Mouse (Mus musculus) neural tube, embryonic 11.5 days (tissue): Measurements from ENCODE around the gene Tmem181a. TPM values are rescaled to one million over a fixed set of nuclear protein-coding genes. Genes with fewer than 3 reads are reported as not detected.
"Not testable (repeated sequence)": the region's sequence is repeated elsewhere in the genome, so short reads cannot be mapped to it uniquely, and the experiment has no call there.

Source experiments
- ATAC-seq: fragments of 200-750 bp; cut with Nextera tagmentation; 2 replicates; pipeline ENCODE4 v1.8.0; 2017; ENCODE audit warnings: moderate number of reproducible peaks, mild to moderate bottlenecking, moderate TSS enrichment, moderate library complexity; ENCODE audit not compliant: insufficient read depth, low FRiP score, low TSS enrichment
- DNase-seq: peaks from one replicate; pipeline ENCODE4 v3.0.0-alpha.2; 2015; ENCODE audit warnings: low spot score
- H3K27ac ChIP-seq: fragments of 300-500 bp; sonication (generic); 2 replicates; pipeline ENCODE4 v1.5.1; 2014; ENCODE audit warnings: low read depth, mild to moderate bottlenecking, low read length
- H3K27me3 ChIP-seq: fragments of 300-500 bp; sonication (generic); 2 replicates; pipeline ENCODE4 v1.6.1; 2014; ENCODE audit warnings: mild to moderate bottlenecking, low read length, mixed read lengths; ENCODE audit not compliant: control insufficient read depth, insufficient read depth
- H3K36me3 ChIP-seq: fragments of 300-500 bp; sonication (generic); 2 replicates; pipeline ENCODE4 v1.6.1; 2014; ENCODE audit warnings: mild to moderate bottlenecking, low read length, moderate library complexity, mixed read lengths; ENCODE audit not compliant: control insufficient read depth, insufficient read depth
- H3K4me1 ChIP-seq: fragments of 300-500 bp; sonication (generic); 2 replicates; pipeline ENCODE4 v1.6.1; 2014; ENCODE audit warnings: low read length, mixed read lengths; ENCODE audit not compliant: control insufficient read depth, insufficient read depth
- H3K4me2 ChIP-seq: fragments of 300-500 bp; sonication (generic); 2 replicates; pipeline ENCODE4 v1.6.1; 2014; ENCODE audit warnings: low read depth, mild to moderate bottlenecking, moderate library complexity
- H3K4me3 ChIP-seq: fragments of 300-500 bp; sonication (generic); 2 replicates; pipeline ENCODE4 v1.5.1; 2014; ENCODE audit warnings: low read depth, low read length
- H3K9ac ChIP-seq: fragments of 300-500 bp; sonication (generic); 2 replicates; pipeline ENCODE4 v1.6.1; 2014; ENCODE audit warnings: mild to moderate bottlenecking, low read length
- H3K9me3 ChIP-seq: fragments of 300-500 bp; sonication (generic); 2 replicates; pipeline ENCODE4 v1.6.1; 2016; ENCODE audit warnings: low read length; ENCODE audit not compliant: control insufficient read depth
- WGBS: fragments of 180-500 bp; shearing (Covaris S2); extraction: QIAGEN DNeasy Blood & Tissue Kit; methylation state at CpG from one replicate; pipeline ENCODE4 v1.1.7; 2014; 5-methylcytosine and 5-hydroxymethylcytosine counted together
- polyA plus RNA-seq: library from polyadenylated mRNA; unstranded; fragments of >200 nt; fragmentation: Nextera tagmentation; extraction: Ambion mirVana; gene quantifications from 2 replicates; pipeline ENCODE4 v1.2.1, GENCODE M21; 2014

Gene Tmem181a
- polyA plus RNA-seq, 1 experiment from 2014 or later, result 29.8 TPM

DNA sequence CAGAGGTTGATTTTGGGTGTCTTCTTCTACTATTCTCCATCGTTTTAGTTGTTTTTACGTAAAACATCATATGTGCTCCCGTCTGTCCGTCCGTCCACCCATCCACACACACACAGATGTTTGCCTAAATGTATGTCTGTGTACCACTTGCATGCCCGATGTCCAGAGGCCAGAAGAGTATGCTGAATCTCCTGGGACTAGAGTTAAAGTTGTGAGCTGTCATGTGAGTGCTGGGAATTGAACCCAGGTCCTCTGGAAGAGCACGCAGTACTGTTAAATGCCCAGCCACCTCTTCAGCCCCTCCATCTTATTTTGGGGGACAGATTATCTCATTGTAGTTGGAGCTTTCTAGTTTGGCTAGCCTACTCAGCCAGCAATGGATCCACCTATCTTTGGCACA is 70.9 kb downstream of the Tmem181a start:
- not testable (repeated sequence) for H3K27ac ChIP-seq, H3K9ac ChIP-seq, H3K4me1 ChIP-seq, H3K36me3 ChIP-seq, H3K4me3 ChIP-seq, ATAC-seq, H3K9me3 ChIP-seq, DNase-seq, H3K27me3 ChIP-seq, H3K4me2 ChIP-seq
- WGBS, result 90% methylated on average over 7 of the region's 7 CpGs

DNA sequence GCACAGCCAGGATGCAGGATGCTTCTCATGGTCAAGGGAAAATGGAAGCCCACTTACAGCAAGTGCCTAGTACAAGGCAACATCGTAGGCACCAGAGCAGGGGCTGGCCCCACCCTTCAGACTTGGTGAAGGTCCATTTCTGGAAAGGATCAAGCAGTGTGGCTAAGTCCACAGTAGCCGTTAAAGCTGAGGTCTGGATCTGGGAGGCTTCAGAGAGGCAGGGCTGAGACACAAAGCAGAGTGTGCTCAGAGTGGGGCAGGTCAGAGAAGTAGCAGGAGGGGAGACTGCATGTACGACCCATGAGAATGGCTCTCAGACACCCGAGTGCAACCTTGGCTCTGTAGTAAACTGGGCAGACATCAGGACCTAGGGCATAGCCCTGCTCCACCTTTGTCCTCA is 72.3 kb downstream of the Tmem181a start:
- H3K36me3 ChIP-seq, ATAC-seq, DNase-seq, H3K9me3 ChIP-seq, H3K4me3 ChIP-seq, H3K27ac ChIP-seq, H3K4me1 ChIP-seq, H3K4me2 ChIP-seq, H3K9ac ChIP-seq, H3K27me3 ChIP-seq: not testable (repeated sequence)
- WGBS, result 86% methylated on average over 3 of the region's 4 CpGs

GRCm38 (mm10) chr17:6342606-6343294 is 86.1 kb downstream of the Tmem181a start:
- not testable (repeated sequence) for H3K9me3 ChIP-seq, ATAC-seq, DNase-seq, H3K4me3 ChIP-seq, H3K9ac ChIP-seq, H3K4me1 ChIP-seq, H3K36me3 ChIP-seq, H3K27ac ChIP-seq, H3K27me3 ChIP-seq, H3K4me2 ChIP-seq
- no CpG with 5 or more reads among the region's 12 CpGs for WGBS

DNA sequence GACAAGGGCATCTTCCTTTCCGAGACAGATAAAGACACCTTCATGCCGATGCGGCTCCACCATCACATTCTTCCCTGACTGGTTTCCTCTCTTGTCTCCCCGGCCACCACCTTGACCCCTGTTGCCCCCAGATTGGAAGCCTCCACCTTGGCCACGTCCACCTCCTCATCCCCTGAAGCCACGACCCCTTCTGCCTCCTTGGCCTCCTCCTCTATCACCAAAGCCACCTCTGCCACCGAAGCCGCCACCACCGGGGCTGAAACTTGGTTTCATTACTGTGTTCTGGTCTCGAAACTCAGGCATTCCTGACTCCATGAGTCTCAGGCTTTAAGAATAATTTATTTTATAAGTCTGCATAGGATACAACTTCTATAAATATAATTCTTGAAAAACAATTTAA is 98.6 kb downstream of the Tmem181a start:
- not testable (repeated sequence) for H3K9me3 ChIP-seq, H3K27ac ChIP-seq, H3K27me3 ChIP-seq, H3K4me1 ChIP-seq, H3K4me2 ChIP-seq, ATAC-seq, H3K4me3 ChIP-seq, H3K9ac ChIP-seq, H3K36me3 ChIP-seq, DNase-seq
- 95% methylated on average over 10 of the region's 10 CpGs for WGBS

Other genes starting within 250 kb of the Tmem181a start
- gene Serac1, start 177.1 kb upstream of the Tmem181a start, polyA plus RNA-seq, result 7.9 and 9.0 TPM in 2 replicates
- 163 and 170 TPM in 2 replicates for gene Gtf2h5, start 177.1 kb upstream of the Tmem181a start, polyA plus RNA-seq
- gene Tulp4, start 150.4 kb upstream of the Tmem181a start, polyA plus RNA-seq, result 122 and 133 TPM in 2 replicates
- gene Dynlt1a, start 60.6 kb downstream of the Tmem181a start, polyA plus RNA-seq, result 33.0 and 34.2 TPM in 2 replicates
- 845 and 923 TPM in 2 replicates for gene Dynlt1b, start 173.3 kb downstream of the Tmem181a start, polyA plus RNA-seq